Mouse (Mus musculus) heart, adult 11 months (tissue): ENCODE measurements around the gene Art3.
"Not testable (repeated sequence)": the region's sequence is repeated elsewhere in the genome, so short reads cannot be mapped to it uniquely, and the experiment has no call there.

Source experiments
- DNase-seq: peaks from one replicate; pipeline ENCODE4 v3.0.0; 2022

The Art3 gene

DNA sequence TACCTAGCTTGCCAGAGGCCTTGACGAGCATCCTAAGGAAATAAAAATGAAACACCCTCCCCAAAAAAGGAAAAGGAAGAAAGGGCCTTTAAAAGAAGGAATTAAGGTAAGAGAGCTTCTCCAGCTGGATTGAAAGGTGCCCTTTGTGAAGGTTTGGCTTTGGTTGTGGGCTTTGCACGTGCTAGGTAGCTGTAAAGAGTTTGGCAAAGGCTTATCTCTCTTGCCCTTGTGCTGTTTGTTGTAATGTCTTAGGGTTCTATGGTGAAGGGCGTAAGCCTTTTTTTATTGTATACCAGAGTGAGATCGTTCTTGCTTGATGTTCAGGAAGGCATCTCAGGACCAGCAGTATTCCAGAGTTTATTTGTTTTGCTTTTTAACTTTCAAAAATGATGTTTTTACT, 9.0 kb downstream of the Art3 start:
- DNase-seq = peak; percentile 84

DNA sequence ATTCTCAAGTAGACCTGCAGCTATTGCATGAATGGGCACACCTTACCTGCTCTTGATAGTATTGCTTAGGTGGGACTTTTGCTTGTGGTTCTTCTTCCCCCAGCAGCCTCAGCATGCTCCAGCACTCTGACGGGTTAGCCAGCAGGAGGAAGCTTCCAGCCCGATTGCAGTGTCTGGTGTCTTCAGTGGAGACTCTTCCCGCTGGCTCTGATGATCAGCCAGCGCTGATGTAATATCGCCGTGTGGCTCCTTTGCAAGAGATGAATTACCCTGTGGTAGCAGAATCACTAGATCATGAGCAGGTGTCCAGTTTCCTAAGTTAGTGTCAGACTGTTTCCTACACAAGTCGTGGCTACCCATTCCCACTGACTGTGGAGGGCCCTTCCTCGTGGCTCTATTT, 13.4 kb downstream of the Art3 start:
- peak; percentile 55 for DNase-seq

- DNase-seq = peak; percentile 97
Measured at GRCm38 (mm10) chr5:92348794-92349413, 17.3 kb downstream of the Art3 start, which contains the start of gene Cxcl10. Cxcl10 (minus strand) TSS chr5:92348889.

- DNase-seq = peak; percentile 70
Measured at GRCm38 (mm10) chr5:92349731-92350130, 18.1 kb downstream of the Art3 start.

- DNase-seq = not testable (repeated sequence)
Measured at GRCm38 (mm10) chr5:92352716-92353115, 21.1 kb downstream of the Art3 start.

GRCm38 (mm10) chr5:92353517-92353916, 21.9 kb downstream of the Art3 start:
- DNase-seq = peak; percentile 98

DNA sequence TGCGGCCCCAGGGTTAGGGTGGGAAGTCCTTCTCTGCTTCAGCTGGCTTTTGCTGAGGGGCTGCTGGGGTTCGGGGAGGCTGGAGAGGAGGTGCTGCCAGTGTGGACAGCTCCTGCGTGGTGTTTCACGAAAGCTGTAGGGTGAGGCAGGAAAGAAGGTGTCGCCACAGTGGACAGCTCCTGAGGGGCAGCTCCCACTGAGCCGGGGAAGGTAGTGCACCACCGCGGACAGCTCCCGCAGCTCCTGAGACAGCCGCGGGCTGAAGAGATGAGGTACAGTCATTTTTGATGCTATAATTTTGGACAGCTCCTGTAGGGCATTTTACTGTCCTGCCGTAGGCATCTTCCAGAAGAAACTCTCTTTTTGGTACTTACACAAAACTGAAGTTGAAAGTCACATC, 26.4 kb downstream of the Art3 start:
- DNase-seq = peak; percentile 88

GRCm38 (mm10) chr5:92358767-92359455, 27.3 kb downstream of the Art3 start:
- peak; percentile 92 for DNase-seq

GRCm38 (mm10) chr5:92363179-92363578, 31.6 kb downstream of the Art3 start:
- DNase-seq = peak; percentile 81

- DNase-seq = peak; percentile 55
Measured at GRCm38 (mm10) chr5:92364011-92364410, 32.4 kb downstream of the Art3 start.

DNA sequence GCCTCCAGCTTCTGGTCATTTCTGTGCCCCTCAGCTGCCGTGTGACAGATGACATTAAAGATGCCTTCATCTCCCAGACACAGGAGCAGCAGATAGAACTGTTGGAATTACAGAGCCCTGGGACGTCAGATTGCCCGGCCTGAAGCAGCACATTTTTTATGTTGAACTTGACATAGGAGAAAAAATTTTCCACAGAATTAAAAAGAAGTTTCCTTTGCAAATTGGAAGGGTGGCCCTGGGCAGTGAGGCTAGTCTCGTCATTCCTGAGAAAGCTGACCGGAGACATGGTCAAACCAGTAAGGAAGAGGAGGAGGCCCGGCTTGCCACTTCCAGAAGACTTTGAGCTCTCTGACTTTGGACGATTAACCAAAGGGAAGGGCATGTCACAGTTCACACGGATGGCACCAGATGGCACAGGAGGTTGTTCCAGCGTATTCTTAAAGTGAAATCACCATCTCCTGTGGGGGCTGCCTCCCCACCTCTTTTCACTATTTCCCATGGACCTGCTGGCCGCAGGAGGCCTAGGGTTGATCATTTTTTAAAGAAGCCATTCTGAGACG, 33.6 kb downstream of the Art3 start:
- DNase-seq = peak; percentile 79

GRCm38 (mm10) chr5:92366565-92366964, 34.9 kb downstream of the Art3 start:
- peak; percentile 74 for DNase-seq

DNA sequence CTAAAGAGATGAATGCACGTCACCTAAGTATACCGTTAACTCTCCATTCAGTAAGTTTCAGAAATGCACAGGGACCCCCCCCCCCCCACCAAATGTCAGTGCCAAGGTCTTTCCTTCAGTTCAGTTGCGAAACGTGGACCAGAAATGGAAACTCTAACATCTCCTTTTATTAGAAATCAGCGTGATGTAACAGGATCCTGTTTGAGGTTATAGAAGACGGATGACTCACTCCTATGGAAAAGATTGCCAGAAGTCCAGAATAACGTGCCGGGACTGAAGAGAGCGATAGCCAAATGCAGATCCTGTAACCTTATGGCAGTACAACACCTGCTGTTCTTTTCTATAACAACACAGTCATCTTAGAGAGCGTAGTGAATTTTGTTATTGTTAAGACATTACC, 36.8 kb downstream of the Art3 start:
- peak; percentile 95 for DNase-seq

DNA sequence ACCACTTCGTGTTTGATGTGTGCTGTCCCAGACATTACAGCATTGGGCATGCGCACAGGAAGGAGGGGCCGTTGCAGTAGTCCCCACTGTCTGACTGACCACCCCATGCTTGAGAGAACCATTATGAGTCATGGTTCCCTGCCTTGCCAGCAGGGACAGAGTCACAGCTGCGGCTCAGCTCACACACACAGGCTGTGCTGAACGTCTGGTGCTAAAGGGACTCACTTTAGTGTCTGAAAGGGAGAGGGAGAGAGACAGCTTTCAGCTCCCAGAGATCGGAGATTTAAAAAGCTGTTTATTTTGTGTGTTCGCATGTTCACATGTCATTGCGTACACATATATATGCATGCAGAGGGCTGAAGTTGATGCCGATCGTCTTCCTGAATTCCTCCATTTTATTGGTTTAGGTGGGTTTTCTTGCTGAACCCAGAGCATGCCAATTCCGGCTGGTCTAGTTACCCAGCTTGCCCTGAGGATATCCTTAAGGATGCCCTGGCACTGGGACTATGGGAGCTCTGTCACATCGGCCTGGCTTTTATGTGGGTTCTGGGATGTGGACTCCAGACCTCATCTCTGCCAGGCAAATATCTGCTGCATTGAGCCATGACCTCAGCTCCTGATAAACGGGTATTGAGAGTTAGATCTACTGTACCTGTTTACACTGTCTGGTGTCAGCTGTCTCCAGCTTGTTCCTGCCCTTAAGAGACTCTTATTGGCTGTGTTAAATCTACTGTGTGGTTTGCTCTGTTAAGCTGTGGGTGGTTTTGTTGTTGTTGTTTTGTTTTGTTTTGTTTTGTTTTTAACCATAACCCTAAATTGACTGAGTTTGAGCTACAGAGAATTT, 37.7 kb downstream of the Art3 start:
- peak; percentile 97 for DNase-seq

DNA sequence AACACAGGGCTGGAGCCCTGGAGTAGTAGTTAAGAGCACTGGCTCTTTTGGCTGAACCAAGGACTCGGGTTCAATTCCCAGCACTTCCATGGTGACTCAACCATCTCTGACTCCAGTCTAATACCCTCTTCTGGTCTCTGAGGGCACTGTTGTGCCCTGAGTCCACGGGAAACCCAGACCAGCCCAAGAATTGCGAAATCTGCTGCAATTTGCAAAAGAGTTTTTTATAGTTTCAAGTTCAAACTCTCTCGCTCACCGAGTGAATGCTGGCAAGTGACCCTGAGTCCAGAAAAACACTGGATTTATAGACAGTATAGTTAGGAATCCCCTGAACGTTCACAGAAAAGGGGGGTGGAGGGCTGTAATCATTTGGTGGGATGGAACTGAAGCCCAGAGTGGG, 38.8 kb downstream of the Art3 start:
- DNase-seq = peak; percentile 85

GRCm38 (mm10) chr5:92370891-92371290, 39.3 kb downstream of the Art3 start:
- peak; percentile 86 for DNase-seq

GRCm38 (mm10) chr5:92371361-92371976, 39.8 kb downstream of the Art3 start:
- peak; percentile 71 for DNase-seq

GRCm38 (mm10) chr5:92372605-92373004, 41.0 kb downstream of the Art3 start:
- DNase-seq = peak; percentile 61

GRCm38 (mm10) chr5:92374721-92375142, 43.1 kb downstream of the Art3 start:
- peak; percentile 96 for DNase-seq

DNA sequence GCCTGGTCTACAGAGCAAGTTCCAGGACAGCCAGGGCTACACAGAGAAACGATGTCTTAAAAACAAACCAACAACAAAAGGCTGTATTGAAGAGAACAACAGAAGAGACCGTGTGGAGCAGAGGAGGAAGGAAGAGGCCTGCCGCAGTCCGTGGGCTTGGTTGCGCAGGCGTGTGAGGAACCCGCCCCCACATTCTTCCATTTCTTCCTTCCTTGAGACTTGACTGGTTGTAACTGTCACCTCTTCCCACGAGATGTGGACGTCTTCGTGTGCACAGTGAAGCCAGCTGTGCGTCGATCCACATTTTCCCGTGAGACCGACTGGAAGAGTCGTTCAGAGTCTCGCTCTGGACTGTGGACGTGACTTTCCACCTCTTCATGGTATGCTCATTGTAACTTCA, 43.7 kb downstream of the Art3 start:
- DNase-seq = peak; percentile 97

GRCm38 (mm10) chr5:92376795-92377405, 45.3 kb downstream of the Art3 start:
- peak; percentile 93 for DNase-seq
